Mouse (Mus musculus) 3134 (cell line): Measurements from ENCODE around the gene Akap2.
A peak's percentile ranks its signal among the peaks of the same experiment; 100 is the strongest.

Experiments
- DNase-seq: peaks from one replicate; pipeline ENCODE4 v3.0.0-alpha.2; 2011; ENCODE audit warnings: low spot score; ENCODE audit not compliant: insufficient read length; ENCODE audit errors: extremely low read depth

The Akap2 gene

DNA sequence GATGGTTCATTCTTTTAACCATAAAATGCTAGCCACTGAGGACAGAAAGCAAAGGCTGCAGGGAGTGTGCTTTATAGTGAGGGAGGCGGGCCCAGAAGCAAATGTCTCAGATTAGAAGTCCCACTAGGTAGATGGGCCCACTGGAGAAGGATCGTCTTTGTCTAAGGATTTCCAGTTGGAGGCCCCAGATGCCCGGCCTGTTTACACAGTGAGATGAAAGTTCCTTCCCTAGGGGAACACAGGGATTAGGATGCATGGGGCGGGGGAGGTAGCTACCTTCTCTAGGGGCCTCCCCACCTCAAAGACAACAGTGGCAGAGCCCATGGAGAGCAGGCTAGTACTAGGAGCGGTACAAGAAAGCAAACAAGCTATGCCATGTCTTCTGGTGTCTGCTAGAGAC is 177.7 kb downstream of the Akap2 start:
- DNase-seq, result no peak

DNA sequence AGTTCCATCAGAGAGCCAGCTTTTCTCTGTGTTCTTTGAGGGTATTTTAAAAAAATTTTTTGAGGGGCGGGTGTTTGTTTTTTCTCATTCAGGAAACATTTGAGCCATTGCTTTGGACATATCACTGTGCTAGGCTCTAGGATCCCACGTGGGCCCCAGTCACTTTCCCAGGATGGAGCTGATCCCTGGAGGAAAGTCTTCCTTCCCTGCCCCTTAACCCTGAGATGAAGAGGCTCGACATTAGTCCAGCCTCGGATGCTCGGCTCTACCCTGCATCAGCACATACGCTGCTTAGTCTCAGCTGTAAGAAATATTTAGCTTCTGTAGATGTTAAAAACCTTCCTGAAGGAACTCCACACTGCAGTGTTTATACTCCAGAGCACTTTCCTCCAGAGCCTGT is 178.4 kb downstream of the Akap2 start:
- no peak for DNase-seq

DNA sequence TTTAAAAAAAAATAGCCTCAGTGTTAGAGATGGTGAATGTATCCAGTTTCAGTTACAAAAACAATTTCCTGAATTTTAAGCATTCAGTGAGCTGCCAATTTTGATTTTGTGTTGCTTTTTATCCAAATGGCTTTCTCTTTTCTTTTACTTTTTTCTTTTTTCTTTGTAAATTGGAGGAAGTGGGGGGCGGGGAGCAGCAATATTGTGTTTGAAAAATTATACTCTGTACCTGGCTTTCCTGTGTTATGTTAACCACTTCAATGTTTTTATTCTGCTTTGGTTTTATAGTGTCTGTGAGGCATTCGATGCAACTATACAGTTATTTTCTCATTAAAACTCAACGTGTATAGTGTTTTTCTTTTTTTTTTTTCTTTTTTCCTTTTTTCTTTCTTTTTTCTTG is 179.2 kb downstream of the Akap2 start:
- DNase-seq, result no peak

DNA sequence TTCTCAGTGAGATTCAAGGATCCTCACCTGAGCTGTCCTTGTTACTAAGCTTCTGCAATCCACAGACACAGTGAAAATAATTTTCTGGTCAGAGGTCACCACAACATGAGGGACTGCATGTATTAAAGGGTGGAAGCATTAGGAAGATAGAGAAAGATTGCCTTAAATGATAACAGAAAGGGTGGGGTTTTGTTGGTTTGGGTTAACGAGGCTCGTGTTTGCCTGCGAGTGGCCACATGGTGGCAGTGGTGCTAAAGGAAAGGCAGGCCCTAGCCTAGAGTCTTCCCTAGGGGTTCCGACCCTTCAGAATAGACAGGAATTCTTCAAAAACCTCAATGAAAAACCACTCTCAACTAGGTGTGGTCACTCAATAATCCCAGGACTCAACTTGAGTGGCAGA is 183.8 kb downstream of the Akap2 start:
- DNase-seq, result no peak

DNA sequence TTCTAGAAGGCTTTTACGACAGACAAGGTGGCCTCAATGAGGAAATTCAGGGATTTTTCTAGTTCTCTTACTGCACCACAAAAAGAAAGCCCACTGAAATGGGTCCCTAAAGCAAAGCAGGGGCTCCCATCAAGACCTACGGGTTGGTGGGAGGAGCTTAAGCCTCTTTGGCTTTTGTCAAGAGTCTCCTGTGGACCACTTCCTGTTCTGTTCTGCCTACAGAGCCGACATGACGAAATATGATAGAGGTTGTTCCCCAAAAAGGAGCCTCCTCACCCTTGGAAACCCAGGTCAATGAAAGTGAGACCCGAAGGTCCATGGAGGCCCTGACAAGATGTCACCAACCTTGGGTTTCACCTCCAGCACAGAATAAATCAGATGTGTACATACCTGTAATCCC is 185.2 kb downstream of the Akap2 start:
- no peak for DNase-seq

DNA sequence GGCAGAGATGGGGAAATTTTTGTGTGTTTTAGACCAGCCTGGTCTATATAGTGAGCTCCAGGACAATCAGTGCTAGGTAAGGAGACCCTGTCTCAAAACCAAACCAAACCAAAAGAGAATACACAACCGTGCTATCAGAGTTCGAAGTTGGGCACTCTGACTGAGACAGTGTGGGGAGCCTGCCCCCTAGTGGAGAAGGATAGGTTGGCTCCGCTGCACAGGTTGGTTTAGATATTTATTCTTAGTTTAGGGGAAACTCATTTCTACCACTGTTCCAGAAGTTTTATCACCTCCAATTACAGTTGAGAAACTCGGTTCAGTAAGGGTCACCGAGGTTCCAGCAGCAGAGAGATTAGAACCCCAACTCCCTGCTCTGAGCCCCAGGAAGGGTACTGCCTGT is 186.8 kb downstream of the Akap2 start:
- no peak for DNase-seq

GRCm38 (mm10) chr4:57904638-57905037 is 187.2 kb downstream of the Akap2 start:
- no peak for DNase-seq

DNA sequence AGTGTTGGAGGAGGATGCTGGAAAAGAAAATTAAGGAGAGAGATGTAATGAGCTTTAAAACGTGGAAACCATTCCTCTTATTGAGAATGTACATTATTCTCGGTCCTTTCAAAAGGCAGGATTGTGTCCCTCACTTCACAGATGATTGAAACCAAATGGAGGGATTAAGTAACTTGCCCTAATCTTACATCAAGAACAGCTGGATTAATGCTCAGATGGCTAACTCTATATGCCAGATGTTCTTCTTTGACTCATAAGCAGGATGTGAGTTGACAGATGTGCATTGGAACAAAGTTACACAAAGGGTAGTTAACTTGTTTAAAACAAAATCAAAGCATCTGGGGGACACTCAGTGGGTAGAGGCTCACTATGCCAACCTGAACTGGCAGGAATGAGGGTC is 189.3 kb downstream of the Akap2 start:
- no peak for DNase-seq

DNA sequence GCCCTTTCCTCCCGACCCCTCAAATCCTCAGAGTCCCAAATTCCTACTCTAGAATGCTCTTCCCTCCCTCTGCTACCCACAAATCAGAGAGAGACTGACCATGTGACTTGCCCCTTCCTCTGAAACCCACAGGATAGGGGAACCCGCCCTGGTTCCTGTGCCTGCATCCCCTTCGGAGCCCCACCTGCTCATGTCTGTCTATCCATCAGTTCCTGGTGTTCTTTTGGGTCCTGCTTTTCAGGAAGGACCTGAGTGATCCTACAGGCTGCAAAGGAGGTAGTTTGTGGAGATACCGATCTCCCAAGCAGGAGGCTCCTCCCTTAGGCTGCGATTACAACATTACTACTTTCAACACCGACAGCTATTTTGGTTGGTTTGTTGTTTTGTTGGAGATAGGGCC is 191.4 kb downstream of the Akap2 start:
- DNase-seq, result no peak

DNA sequence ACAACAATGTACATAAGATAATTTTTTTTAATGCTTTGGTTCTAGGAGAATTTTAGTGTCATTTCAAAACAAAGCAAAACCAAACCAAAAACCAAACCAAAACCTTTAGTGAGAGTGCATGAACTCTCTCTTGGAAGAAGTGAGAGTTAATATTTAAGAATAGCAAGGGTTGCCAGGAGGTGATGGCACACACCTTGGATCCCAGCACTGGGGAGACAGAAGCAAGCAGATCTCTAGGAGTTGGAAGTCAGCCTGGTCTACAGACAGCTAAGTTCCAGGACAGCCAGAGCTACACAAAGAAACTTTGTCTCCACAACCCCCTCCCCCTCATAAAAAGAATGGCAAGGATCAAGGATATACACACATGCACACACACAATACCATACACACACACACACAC is 195.6 kb downstream of the Akap2 start:
- DNase-seq, result no peak

DNA sequence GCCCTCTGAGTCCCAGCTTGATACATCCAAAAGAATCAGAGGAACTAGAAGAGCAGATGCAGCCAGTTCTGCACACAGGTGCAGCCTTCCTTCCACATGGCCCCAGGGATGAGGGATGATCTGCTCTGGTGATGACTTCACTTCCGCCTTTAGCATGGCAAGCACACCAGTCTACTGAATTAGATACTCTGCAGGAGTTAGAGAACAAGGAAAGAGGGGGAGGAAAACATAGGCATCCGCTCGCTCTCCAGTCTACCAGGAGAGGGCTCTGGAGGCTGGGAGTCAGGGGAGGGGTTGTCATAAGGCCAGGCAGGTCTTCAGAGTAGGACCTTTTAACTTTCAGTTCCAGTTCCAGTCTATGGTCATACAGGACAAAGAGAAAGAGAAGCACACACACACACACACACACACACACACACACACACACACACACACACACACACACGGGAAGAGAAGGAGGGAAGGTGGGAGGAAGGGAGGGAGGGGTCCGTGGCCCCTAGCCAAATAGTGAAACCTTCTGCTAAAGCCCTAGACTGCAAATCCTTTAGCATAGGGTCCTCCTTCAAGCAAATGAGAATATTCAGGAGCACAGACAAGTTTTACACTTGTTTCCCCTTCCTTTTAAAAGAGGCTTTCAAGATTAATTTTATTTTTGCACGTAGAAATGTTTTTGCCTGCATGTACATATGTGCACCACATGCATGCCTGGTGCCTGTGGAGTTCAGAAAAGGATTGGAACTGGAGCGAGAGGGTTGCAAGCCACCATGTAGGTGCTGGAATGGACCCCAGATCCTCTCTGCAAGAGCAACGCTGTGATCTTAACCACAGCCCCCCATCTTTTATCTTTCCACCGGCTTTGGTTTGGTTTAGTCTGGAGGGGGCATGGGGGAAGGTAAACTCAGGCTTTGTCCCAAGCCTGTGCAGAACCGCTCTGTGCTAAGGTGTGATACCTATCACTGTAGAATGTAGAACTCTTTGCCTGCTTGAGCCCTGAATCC is 197.0 kb downstream of the Akap2 start:
- DNase-seq, result no peak

- DNase-seq, result no peak
Observed at GRCm38 (mm10) chr4:57915216-57915965, 197.9 kb downstream of the Akap2 start.

DNA sequence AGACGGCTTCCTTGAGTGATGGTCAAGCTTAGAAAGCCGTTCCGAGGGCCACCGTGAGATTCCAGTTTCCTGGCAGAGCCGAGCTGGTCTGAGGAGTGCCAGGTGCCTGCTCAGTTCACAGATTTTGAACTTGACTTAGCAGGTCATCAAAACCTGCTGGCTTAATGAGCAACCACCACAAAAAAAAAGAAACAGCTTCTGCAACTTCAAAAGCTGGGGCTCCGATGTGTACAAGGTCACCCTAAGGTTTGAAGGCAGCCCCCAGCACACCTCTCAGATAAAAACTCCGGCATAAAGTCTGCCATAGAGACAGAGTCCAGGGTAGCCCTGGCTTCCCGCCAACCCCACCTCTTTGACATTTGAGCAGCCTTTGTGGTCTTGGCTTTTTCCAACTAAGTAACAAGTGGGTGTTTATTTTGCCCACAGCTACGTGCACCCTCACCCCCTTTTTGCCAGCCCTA is 198.8 kb downstream of the Akap2 start, which contains the start of gene D630039A03Rik:
Gene D630039A03Rik, minus strand, starts transcription at position 97 of the 461 bp plus-strand sequence.
- DNase-seq, result no peak

GRCm38 (mm10) chr4:57916711-57917110 is 199.3 kb downstream of the Akap2 start:
- DNase-seq, result no peak

- peak; percentile 28 for DNase-seq
Observed at GRCm38 (mm10) chr4:57919494-57920423, 202.3 kb downstream of the Akap2 start.

DNA sequence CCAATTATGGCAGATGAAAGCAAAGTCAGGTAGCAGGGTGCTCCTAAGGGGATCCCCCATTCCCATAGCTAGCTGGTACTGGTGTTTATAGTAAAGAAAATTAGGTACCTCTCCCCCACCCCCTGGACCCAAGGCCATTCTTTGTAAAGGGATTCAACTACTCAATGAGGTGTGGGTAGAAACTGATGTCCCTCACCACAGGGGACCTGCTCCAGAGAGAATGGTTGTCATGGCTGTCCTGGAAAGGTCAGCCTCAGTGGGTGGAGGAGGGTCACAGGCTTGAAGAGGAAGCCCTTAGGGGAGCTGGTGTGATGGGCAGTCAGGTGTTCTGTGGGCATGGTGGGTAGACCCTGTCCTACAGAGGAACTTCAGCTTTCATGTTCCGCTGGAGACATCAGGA is 203.1 kb downstream of the Akap2 start:
- no peak for DNase-seq

GRCm38 (mm10) chr4:57922171-57922570 is 204.7 kb downstream of the Akap2 start:
- no peak for DNase-seq

GRCm38 (mm10) chr4:57924556-57925071 is 207.2 kb downstream of the Akap2 start:
- DNase-seq, result no peak

DNA sequence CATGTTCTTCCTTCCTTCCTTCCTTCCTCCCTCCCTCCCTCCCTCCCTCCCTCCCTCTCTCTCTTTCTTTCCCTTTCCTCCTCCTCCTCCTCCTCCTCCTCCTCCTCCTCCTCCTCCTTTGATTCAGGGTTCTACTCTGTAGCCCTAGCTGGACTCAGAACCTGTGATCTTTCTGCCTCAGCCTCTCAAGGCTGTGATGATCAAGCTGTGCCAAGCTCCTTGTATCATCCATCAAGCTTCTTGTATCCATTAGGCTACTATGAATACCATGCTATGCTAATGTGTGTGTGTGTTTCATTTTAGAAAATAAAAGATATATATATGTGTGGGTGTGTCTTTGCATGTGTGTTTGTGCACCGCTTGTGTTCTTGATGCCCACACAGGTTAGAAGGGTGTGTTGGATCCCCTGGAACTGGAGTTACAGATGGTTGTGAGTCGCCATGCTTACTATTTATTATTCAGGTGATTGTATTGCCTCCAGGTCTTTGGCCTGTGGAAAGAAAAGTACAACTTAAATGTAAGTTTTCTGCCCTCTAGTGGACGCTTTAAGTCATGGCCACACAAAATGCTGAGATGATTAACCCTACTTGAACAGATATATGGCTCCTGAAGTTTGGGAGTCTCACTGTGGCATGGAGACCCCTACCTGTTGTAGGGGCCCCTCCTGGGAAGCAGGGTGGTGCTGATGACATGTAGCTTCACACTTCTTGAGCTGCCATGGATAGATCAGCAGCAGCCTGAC is 210.2 kb downstream of the Akap2 start:
- DNase-seq, result peak; percentile 36
